Mouse (Mus musculus) spleen, adult 12 weeks (tissue): ENCODE data around the gene Olfr1318.

ENCODE experiments used
- DNase-seq: peaks from one replicate; pipeline ENCODE4 v3.0.0; 2022; ENCODE audit warnings: low spot score

Gene Olfr1318

GRCm38 (mm10) chr2:112153898-112154297, at the start of gene Olfr1318:
Gene Olfr1318, plus strand, starts transcription at chr2:112154198.
- DNase-seq, result no peak

DNA sequence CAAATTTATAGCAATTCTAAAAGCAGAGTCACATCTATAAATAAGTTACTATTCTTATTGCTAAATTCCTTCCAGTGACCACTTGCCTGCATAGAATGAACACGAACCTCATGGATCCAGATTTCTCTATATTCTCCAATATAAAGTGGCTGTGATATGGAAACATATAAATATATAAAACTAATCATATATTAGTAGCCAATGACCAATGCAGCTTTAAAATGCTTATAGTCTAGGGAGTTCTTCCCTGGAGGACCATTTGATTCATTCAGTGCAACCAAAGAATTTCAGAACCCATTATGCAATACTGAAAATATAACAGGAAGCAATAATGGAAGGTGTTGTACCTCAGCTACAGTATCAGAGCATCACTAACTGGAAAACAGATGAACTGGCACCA, 38.7 kb upstream of the Olfr1318 start, which contains the start of gene Olfr1315-ps1:
Gene Olfr1315-ps1 (minus strand): TSS at position 101 of the 400 bp plus-strand sequence.
- DNase-seq, result no peak

DNA sequence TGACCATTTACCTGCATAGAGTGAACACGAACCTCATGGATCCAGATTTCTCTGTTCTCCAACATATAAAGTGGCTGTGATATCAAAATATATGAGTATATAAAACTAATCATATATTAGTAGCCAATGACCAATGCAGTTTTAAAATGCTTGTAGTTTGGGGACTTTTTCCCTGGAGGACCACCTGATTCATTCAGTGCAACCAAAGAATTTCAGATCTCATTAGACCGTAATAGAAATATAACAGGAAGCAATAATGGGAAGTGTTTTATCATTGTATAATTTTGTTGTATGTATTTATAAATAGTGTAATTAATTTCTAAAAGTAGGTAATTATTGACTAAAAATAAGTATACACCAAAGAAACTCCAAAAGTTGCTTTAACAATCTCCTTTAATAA, 19.1 kb upstream of the Olfr1318 start, which contains the start of gene Olfr1316:
Gene Olfr1316 (minus strand): TSS at position 101 of the 400 bp plus-strand sequence.
- DNase-seq, result no peak

GRCm38 (mm10) chr2:112140029-112140428, 14.0 kb upstream of the Olfr1318 start, which contains the start of gene Olfr1317:
Gene Olfr1317, plus strand, starts transcription at chr2:112140329.
- no peak for DNase-seq

GRCm38 (mm10) chr2:112196859-112197258, 42.9 kb downstream of the Olfr1318 start:
- DNase-seq, result no peak

GRCm38 (mm10) chr2:112203056-112203455, 49.1 kb downstream of the Olfr1318 start:
- no peak for DNase-seq
